Mouse (Mus musculus) liver, adult 2 months (tissue): ENCODE results near the gene Homer3.

Experiments
- CTCF ChIP-seq: fragments of 200-500 bp; IDR thresholded peaks from 2 replicates; pipeline ENCODE4 v1.5.1; 2011; ENCODE audit warnings: low read depth, low read length, control low read depth
- POLR2A ChIP-seq: fragments of 200-500 bp; IDR thresholded peaks from 2 replicates; pipeline ENCODE4 v1.6.1; 2011; ENCODE audit warnings: low read length, control low read depth; ENCODE audit not compliant: insufficient read depth; ENCODE audit errors: extremely low read depth

- no peak for TF ChIP-seq POLR2A
- TF ChIP-seq CTCF: no peak
Observed at GRCm38 (mm10) chr8:70329835-70330740, 47.5 kb downstream of the Homer3 start.
